Mouse (Mus musculus) hindbrain, embryonic 10.5 days (tissue): ENCODE data around the gene Arhgef40. TPM values are rescaled to one million over a fixed set of nuclear protein-coding genes. Genes with fewer than 3 reads are reported as not detected.

Experiments
- DNase-seq: peaks from one replicate; pipeline ENCODE4 v3.0.0-alpha.2; 2017; ENCODE audit warnings: low spot score
- H3K27ac ChIP-seq: fragments of 300-500 bp; sonication (generic); 2 replicates; pipeline ENCODE4 v1.5.1; 2016; ENCODE audit warnings: mild to moderate bottlenecking, moderate library complexity
- H3K27me3 ChIP-seq: fragments of 300-500 bp; sonication (generic); 2 replicates; pipeline ENCODE4 v1.6.1; 2016; ENCODE audit warnings: mild to moderate bottlenecking; ENCODE audit not compliant: poor library complexity, insufficient read depth, severe bottlenecking
- H3K36me3 ChIP-seq: fragments of 300-500 bp; sonication (generic); 2 replicates; pipeline ENCODE4 v1.6.1; 2016; ENCODE audit warnings: mild to moderate bottlenecking, moderate library complexity
- H3K4me1 ChIP-seq: fragments of 300-500 bp; sonication (generic); replicated peaks from 2 replicates; pipeline ENCODE4 v1.6.1; 2016; ENCODE audit warnings: mild to moderate bottlenecking
- H3K4me3 ChIP-seq: fragments of 300-500 bp; sonication (generic); 2 replicates; pipeline ENCODE4 v1.5.1; 2016; ENCODE audit warnings: mild to moderate bottlenecking, moderate library complexity
- H3K9me3 ChIP-seq: fragments of 300-500 bp; sonication (generic); 2 replicates; pipeline ENCODE4 v1.6.1; 2016; ENCODE audit warnings: mild to moderate bottlenecking, moderate library complexity
- WGBS: fragments of 180-500 bp; shearing (Covaris S2); methylation state at CpG from one replicate; pipeline ENCODE4 v1.1.7; 2016; 5-methylcytosine and 5-hydroxymethylcytosine counted together
- polyA plus RNA-seq: library from polyadenylated mRNA; unstranded; fragments of >200 nt; fragmentation: Nextera tagmentation; extraction: Ambion mirVana; gene quantifications from 2 replicates; pipeline ENCODE4 v1.2.1, GENCODE M21; 2016

The Arhgef40 gene
- polyA plus RNA-seq, 1 experiment from 2014 or later: 106 TPM

DNA sequence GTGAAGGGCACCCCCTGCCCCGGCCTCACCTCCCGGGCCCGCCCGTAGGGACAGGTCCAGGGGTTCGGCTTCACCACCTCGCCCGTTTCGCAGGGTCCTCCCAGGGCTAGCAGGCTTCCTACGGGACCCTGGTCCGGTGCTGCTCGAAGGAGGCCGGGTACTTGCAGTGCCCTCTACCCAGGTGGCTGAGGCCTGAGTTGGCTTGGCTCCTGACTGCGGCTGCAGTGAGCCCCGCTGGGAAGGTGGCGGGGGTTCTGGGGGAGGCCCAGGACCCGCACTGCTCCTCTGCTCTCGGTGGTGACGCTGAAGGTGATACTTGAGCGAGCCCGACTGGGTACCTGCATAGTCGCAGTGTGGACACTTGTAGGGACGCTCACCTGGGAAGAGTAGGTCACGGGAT, 22.3 kb downstream of the Arhgef40 start:
- Histone ChIP-seq H3K4me3 (no peak overlapping the region), H3K27me3 (no peaks in the 10 kb centered on the region; the same call in 1 of the 2 replicates), H3K4me1 (peaks cover 81% of the 10 kb centered on the region), H3K36me3 (peaks cover 76% of the 10 kb centered on the region), H3K27ac (no peak overlapping the region), H3K9me3 (no peaks in the 10 kb centered on the region)
- WGBS: 94% methylated on average over 23 of the region's 23 CpGs
- no peak for DNase-seq

DNA sequence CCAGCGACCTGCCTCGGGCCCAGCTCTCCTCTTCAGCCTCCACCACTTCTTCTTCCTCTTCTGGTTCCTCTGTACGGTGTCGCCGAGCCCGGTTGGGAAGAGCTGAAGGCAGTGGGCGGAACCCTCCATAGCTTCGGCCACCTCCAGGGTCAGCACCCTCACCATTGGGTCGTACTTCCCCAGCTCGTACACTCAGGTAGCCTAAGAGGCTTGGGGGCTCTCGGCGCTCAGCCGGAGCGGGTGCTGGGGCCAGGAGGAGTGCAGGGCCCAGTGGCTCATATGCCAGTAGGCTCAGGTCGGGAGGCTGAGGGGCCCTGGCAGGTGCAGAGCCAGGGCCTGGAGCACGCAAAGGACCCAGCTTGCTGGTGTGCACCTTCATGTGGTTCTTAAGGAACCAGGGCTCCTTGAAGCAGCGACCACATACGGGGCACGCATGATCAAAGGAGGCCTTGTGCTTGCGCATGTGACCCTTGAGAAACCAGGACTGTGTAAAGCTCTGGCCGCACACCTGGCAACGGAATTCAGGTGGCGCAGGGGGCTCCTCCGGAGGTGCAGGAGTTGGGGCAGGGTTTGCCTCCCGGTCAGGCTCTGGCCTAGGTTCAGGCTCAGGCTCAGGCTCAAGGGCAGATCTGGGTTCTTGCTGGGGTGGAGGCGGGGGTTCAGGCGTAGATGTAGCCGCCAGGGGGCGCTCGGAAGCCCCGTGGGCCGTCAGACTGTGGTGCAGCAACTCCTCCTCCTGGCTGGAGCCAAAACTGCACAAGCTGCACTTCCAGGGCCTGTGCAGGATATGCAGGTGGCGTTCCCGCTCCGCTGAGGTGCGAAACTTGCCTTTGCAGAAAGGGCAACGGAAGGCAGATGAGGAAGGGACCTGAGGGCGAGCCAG, 24.0 kb downstream of the Arhgef40 start:
- Histone ChIP-seq H3K4me1 (peaks cover 93% of the 10 kb centered on the region), H3K4me3 (peak overlapping the region; percentile 80), H3K36me3 (peaks cover 58% of the 10 kb centered on the region), H3K27ac (peak overlapping the region; percentile 100), H3K9me3 (no peaks in the 10 kb centered on the region), H3K27me3 (no peaks in the 10 kb centered on the region; the same call in 1 of the 2 replicates)
- peak; percentile 89 for DNase-seq
- 53% methylated on average over 38 of the region's 38 CpGs for WGBS

DNA sequence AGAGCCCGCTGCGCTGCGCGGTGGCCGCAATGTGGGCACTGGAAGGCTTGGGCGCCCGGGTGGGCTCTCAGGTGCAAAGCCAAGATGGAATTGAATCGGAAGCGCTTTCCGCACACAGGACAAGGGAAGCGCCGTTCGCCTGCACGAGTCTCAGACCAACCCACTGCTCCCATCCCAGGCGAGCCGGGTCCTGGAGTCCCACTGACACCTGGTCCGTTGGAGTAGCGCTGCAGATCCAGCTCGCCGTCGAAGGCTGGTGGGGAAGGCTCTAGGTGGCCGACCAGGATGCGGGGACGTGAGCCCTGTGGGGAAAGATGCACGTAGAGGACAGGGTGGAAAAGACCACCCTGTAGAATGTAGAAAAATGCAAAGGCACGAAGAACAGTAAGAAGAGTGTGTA, 24.8 kb downstream of the Arhgef40 start:
- Histone ChIP-seq H3K36me3 (peaks cover 50% of the 10 kb centered on the region), H3K9me3 (no peaks in the 10 kb centered on the region), H3K27me3 (no peaks in the 10 kb centered on the region; the same call in 1 of the 2 replicates), H3K4me3 (peak overlapping the region; percentile 80), H3K4me1 (peaks cover 85% of the 10 kb centered on the region), H3K27ac (peak overlapping the region; percentile 100)
- 32% methylated on average over 26 of the region's 26 CpGs for WGBS
- no peak for DNase-seq

DNA sequence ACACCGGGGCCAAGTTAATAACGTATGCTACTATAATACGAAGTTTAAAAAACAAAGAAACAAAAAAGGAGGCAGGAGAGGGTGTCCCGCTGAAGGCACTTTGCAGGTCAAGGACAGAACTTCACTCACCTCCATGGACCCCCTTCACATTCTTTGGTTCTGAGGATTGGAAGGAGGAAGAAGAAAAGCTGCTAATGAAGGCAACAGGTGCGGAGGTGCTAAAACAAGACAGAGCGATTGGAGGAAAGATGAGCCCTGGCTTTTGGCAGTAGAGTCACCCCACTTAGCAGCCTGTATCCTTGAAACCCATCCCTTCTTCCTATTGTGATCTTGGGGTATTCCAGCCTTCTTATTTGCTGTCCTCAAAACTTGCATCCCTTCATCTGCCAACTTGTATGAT, 25.3 kb downstream of the Arhgef40 start:
- Histone ChIP-seq H3K27ac (peak overlapping the region; percentile 100), H3K4me3 (peak overlapping the region; percentile 80), H3K4me1 (peaks cover 81% of the 10 kb centered on the region), H3K36me3 (peaks cover 45% of the 10 kb centered on the region), H3K27me3 (no peaks in the 10 kb centered on the region; the same call in 1 of the 2 replicates), H3K9me3 (no peaks in the 10 kb centered on the region)
- no peak for DNase-seq
- WGBS: 38% methylated on average over 6 of the region's 6 CpGs

DNA sequence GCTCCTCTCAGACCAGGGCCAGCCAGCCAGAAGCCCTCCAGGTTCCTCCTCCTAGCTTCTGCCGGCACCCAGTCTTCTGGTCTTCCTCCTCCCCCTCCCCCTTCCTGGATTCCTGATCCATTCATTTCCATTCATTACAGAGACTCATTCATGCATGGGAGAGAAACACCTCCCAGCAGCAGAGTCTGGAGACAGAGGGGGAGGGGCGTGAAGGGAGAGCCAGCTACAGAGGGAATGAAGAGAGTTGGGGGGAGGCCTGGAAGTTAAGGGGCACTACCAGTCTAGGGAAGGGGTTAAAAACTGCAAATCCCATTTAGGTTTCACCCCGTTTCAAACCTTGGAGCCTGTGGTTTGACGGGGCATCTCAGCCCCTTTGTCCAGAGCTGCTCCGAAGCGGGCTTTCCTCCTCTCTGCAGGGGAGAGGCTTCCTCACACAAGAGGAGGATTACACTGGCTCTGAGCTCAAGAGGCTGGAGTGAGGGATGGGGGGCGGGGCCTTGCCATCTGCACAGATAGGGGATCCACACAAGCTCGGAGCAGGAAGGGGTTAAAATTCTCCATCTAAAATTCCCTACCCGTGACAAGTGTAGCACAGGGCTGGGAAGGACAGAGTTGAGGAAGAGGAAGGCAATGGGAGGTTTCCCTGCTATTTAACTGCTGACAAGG, 26.1 kb downstream of the Arhgef40 start:
- H3K4me1 ChIP-seq: peaks cover 80% of the 10 kb centered on the region

DNA sequence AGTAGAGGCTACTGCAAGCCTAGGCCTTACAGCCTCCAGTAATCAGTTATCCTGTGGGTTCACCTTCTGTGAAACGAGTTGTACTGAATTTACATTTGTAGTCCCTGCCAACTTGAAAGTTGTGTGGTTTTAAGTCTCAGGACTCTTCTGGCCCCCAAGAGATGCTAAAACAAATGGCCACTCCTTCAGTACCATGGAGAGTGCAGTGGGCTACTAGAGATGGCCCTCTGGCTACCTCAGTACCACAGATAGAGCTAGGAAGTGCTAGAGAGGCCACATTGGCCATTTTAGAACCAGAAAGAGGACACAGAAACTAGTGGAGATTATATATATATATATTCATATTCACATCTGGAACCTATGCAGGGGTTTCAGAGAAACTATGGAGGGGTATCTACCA, 27.2 kb downstream of the Arhgef40 start:
- no peak for DNase-seq
- H3K4me3 ChIP-seq: peak overlapping the region; percentile 80
- peaks cover 81% of the 10 kb centered on the region for H3K4me1 ChIP-seq
- peak overlapping the region; percentile 100 for H3K27ac ChIP-seq
- no peaks in the 10 kb centered on the region for H3K9me3 ChIP-seq
- peaks cover 27% of the 10 kb centered on the region for H3K36me3 ChIP-seq
- no peaks in the 10 kb centered on the region; the same call in 1 of the 2 replicates for H3K27me3 ChIP-seq
- 42% methylated on average over 1 of the region's 1 CpGs for WGBS

More for the DNA sequence above, 26.1 kb downstream of the Arhgef40 start:
- H3K36me3 ChIP-seq: peaks cover 38% of the 10 kb centered on the region
- H3K27ac ChIP-seq: peak overlapping the region; percentile 100
- H3K4me3 ChIP-seq: peak overlapping the region; percentile 80
- 1% methylated on average over 9 of the region's 9 CpGs for WGBS
- DNase-seq: peak; percentile 89
- no peaks in the 10 kb centered on the region for H3K9me3 ChIP-seq
- H3K27me3 ChIP-seq: no peaks in the 10 kb centered on the region; the same call in 1 of the 2 replicates

DNA sequence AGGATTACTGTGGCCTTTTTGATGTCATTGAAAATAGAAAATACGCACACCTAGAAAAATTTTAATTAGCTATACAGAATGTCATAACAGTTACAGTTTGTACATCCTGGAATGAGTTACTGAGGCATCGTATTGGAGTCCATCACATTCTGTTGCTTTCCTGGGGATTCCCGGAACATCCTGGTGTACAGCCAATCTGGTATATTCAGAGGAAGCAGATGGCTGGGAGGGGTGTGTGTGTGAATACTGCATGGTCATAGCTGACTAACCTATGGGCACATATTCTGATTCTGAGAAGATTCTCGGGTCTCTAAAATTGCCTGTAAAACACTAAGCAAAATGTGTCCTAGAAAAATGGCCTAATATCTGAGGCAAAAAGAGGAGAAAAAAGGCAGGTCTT, 27.6 kb downstream of the Arhgef40 start:
- peaks cover 81% of the 10 kb centered on the region for H3K4me1 ChIP-seq
- 74% methylated on average over 4 of the region's 4 CpGs for WGBS
- H3K36me3 ChIP-seq: peaks cover 23% of the 10 kb centered on the region
- H3K27ac ChIP-seq: peak overlapping the region; percentile 100
- DNase-seq: no peak
- no peaks in the 10 kb centered on the region; the same call in 1 of the 2 replicates for H3K27me3 ChIP-seq
- no peaks in the 10 kb centered on the region for H3K9me3 ChIP-seq
- H3K4me3 ChIP-seq: peak overlapping the region; percentile 80

DNA sequence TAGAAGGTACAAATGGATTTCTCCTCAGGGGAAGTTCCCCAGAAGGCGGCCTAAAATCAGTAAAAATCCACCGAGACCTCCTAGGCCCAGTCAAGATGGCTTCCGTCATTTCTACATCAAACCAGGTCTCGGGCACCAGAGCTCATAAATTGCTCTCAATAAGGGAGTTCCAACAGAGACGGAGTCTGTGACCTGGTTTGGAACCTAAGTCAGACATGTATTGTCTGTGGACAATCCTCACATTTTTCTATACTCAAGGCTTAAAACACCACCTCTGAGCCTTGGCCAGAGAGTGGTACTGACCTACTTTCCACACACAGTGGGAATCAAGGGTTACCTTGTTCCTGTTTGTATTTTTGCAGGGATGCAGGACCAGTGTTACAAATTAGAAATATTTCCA, 28.0 kb downstream of the Arhgef40 start:
- 62% methylated on average over 5 of the region's 5 CpGs for WGBS
- H3K4me3 ChIP-seq: peak overlapping the region; percentile 80
- DNase-seq: no peak
- no peaks in the 10 kb centered on the region; the same call in 1 of the 2 replicates for H3K27me3 ChIP-seq
- H3K9me3 ChIP-seq: no peaks in the 10 kb centered on the region
- H3K36me3 ChIP-seq: peaks cover 18% of the 10 kb centered on the region
- H3K4me1 ChIP-seq: peaks cover 82% of the 10 kb centered on the region
- peak overlapping the region; percentile 100 for H3K27ac ChIP-seq

DNA sequence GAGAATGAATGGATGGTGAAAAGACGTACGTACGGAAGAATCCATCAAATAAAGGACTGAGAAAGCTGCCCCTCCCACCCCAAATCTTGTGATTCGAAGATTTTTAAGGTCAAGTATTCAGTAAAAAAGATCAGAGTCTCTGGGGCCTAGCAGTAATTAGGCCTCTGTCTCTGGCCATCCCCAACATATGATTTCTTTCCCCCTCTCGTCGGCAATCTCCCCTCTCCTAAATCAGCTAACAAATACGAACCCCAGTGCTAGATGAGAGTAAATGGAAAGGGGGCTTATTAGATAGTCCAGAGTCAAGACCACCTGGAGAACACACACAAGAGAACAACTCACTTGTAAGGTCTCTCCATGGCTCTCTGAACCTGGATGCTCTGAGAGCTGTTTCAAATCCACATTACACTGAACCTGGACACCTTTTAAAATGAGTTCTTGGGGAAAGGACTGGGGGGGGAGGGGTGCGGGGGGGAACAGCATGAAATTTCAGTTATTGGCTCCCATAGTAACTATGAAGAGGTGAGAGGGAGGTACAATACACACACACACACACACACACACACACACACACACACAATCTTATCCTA, 28.6 kb downstream of the Arhgef40 start:
- no peaks in the 10 kb centered on the region; the same call in 1 of the 2 replicates for H3K27me3 ChIP-seq
- H3K36me3 ChIP-seq: peaks cover 16% of the 10 kb centered on the region
- H3K4me1 ChIP-seq: peaks cover 86% of the 10 kb centered on the region
- peak overlapping the region; percentile 80 for H3K4me3 ChIP-seq
- WGBS: 40% methylated on average over 8 of the region's 8 CpGs
- H3K27ac ChIP-seq: peak overlapping the region; percentile 100
- H3K9me3 ChIP-seq: no peaks in the 10 kb centered on the region
- no peak for DNase-seq

DNA sequence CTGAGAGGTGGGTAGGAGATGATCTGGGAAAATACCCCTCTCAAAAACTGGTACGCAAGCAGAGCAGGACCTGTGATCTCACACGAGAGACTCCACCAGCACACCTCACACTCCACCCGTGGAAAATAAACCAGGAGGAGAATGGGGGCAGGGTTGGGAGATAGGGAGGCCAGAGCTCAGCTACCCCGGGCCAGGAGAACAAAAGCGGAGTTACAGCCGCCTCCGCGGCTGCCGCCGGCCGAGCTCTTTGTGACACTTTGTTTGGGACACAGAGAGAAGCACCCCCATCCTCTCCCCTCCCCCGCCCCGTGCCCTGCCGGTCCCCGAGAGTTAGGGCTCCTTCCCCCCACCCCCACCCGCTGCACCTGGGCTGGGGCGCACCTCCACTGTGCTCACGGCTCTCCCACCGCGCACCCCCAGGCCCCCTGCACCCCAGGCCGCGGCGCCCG, 29.3 kb downstream of the Arhgef40 start:
- peaks cover 86% of the 10 kb centered on the region for H3K4me1 ChIP-seq
- 1% methylated on average over 24 of the region's 24 CpGs for WGBS

DNA sequence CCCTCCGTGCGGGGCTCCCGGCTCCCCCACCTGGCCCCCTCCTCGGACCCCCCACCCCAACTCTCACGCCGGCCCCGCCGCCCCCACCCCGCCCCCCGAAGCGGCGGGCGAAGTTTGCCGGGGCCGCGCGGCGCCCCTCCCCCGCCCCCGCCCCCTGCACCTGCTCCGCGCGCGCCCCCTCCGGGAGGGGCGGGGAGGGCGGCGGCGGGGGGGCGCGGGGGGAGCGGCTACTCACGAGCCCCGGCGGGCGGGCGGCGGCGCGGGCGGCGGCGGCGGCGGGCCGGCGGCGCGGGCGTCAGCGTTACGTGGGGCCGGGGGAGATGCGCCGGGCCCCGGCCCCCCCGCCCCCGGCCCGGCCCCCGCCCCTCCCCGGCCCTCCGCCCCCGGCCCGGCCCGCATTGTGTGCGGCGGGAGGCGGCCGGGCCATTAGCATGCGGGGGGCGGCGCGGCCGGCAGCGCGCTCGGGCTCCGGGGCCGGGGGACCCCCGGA, 29.8 kb downstream of the Arhgef40 start:
- Histone ChIP-seq H3K4me1 (peaks cover 86% of the 10 kb centered on the region), H3K4me3 (peak overlapping the region; percentile 80), H3K27me3 (no peaks in the 10 kb centered on the region; the same call in 1 of the 2 replicates), H3K27ac (peak overlapping the region; percentile 100), H3K36me3 (peaks cover 9% of the 10 kb centered on the region), H3K9me3 (no peaks in the 10 kb centered on the region)
- WGBS: 1% methylated on average over 39 of the region's 80 CpGs
- DNase-seq: no peak

More for the DNA sequence above, 29.3 kb downstream of the Arhgef40 start:
- Histone ChIP-seq H3K27me3 (no peaks in the 10 kb centered on the region; the same call in 1 of the 2 replicates), H3K36me3 (peaks cover 15% of the 10 kb centered on the region), H3K4me3 (peak overlapping the region; percentile 80), H3K9me3 (no peaks in the 10 kb centered on the region), H3K27ac (peak overlapping the region; percentile 100)
- DNase-seq: peak; percentile 71

DNA sequence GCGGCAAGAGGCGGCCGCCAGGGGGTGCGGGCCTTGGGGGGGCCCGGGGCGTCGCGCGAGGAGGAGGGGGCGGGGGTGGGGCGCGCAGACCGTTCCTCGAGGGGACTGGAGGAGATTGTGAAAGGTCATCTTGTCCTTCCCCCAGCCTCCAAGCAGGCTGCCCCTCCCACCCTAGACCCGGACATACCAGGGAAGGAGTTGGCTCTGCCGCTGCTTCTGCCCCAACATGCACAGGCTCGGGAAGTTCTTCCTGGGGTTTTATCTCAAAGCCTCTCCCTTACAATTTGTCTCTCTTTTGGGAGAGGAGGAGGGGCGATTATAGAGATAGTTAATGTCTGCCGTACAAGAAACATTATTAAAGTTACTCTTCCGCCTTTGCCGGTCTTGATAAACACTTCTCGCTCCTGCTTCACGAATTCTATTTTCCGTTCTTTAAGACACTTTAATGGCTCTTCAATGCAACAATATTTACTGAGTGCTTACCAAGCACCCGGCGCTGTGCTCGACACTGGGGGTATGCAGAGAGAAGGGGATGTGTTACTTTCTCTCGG, 30.3 kb downstream of the Arhgef40 start:
- H3K36me3 ChIP-seq: peaks cover 5% of the 10 kb centered on the region; the same call in 1 of the 2 replicates
- WGBS: under 1% methylated on average over 27 of the region's 28 CpGs
- no peaks in the 10 kb centered on the region for H3K27me3 ChIP-seq
- H3K4me3 ChIP-seq: peak overlapping the region; percentile 80
- peak; percentile 86 for DNase-seq
- no peaks in the 10 kb centered on the region for H3K9me3 ChIP-seq
- H3K27ac ChIP-seq: peak overlapping the region; percentile 100
- H3K4me1 ChIP-seq: peaks cover 86% of the 10 kb centered on the region
